Mouse (Mus musculus) myocyte (in vitro differentiated cells): ENCODE results near the gene Dlgap3. TPM values are rescaled to one million over a fixed set of nuclear protein-coding genes. Genes with fewer than 3 reads are reported as not detected.

Experiments
- H3K27me3 ChIP-seq: one replicate; pipeline ENCODE4 v1.6.1; 2011; ENCODE audit not compliant: control insufficient read depth, insufficient read depth, insufficient read length
- H3K36me3 ChIP-seq: one replicate; pipeline ENCODE4 v1.6.1; 2011; ENCODE audit not compliant: control insufficient read depth, insufficient read depth
- H3K4me2 ChIP-seq: one replicate; pipeline ENCODE4 v1.6.1; 2011; ENCODE audit warnings: low read depth, control low read depth
- H3K4me3 ChIP-seq: one replicate; pipeline ENCODE4 v1.5.1; 2011; ENCODE audit warnings: mild to moderate bottlenecking, control low read depth, moderate library complexity
- H3K79me2 ChIP-seq: one replicate; pipeline ENCODE4 v1.6.1; 2011; ENCODE audit not compliant: control insufficient read depth, insufficient read depth
- H3ac ChIP-seq: one replicate; pipeline ENCODE4 v1.6.1; 2011; ENCODE audit not compliant: control insufficient read depth, insufficient read length
- CEBPB ChIP-seq: IDR thresholded peaks from 2 replicates; pipeline ENCODE4 v1.6.1; 2011; ENCODE audit warnings: mild to moderate bottlenecking, moderate library complexity; ENCODE audit not compliant: poor library complexity, insufficient read depth, severe bottlenecking
- E2F4 ChIP-seq: IDR thresholded peaks from one replicate; pipeline ENCODE4 v1.6.1; 2011; ENCODE audit warnings: mild to moderate bottlenecking, control low read depth, moderate library complexity; ENCODE audit not compliant: insufficient read depth
- MAX ChIP-seq: IDR thresholded peaks from one replicate; pipeline ENCODE4 v1.6.1; 2011; ENCODE audit warnings: low read depth, mild to moderate bottlenecking, control low read depth
- MYOD1 ChIP-seq, 3 experiments: IDR thresholded peaks; one replicate each; pipeline ENCODE4 v1.6.1; 2011; ENCODE audit warnings: control low read depth in 2 of 3, low read depth in 2 of 3, mild to moderate bottlenecking in 2 of 3, moderate library complexity in 1 of 3; ENCODE audit not compliant: insufficient read length in 2 of 3, control insufficient read depth in 1 of 3
- MYOG ChIP-seq, 3 experiments: IDR thresholded peaks; one replicate each; pipeline ENCODE4 v1.6.1; 2011; ENCODE audit warnings: control low read depth in 2 of 3, low read depth in 2 of 3, mild to moderate bottlenecking in 2 of 3; ENCODE audit not compliant: insufficient read length in 2 of 3, control insufficient read depth in 1 of 3, insufficient read depth in 1 of 3
- POLR2A ChIP-seq: IDR thresholded peaks from one replicate; pipeline ENCODE4 v1.6.1; 2011; ENCODE audit warnings: low read depth, mild to moderate bottlenecking, control low read depth, moderate library complexity; ENCODE audit not compliant: insufficient read length
- POLR2AphosphoS2 ChIP-seq: IDR thresholded peaks from one replicate; pipeline ENCODE4 v1.6.1; 2011; ENCODE audit warnings: low read depth, control low read depth; ENCODE audit not compliant: insufficient read length
- REST ChIP-seq: IDR thresholded peaks from one replicate; pipeline ENCODE4 v1.6.1; 2011; ENCODE audit warnings: mild to moderate bottlenecking, control low read depth, moderate library complexity; ENCODE audit not compliant: insufficient read depth, insufficient read length
- SRF ChIP-seq: IDR thresholded peaks from one replicate; pipeline ENCODE4 v1.6.1; 2011; ENCODE audit warnings: low read depth; ENCODE audit not compliant: control insufficient read depth, insufficient read length
- TCF12 ChIP-seq: IDR thresholded peaks from one replicate; pipeline ENCODE4 v1.6.1; 2011; ENCODE audit warnings: mild to moderate bottlenecking, control low read depth; ENCODE audit not compliant: poor library complexity, insufficient read depth, severe bottlenecking
- TCF3 ChIP-seq: IDR thresholded peaks from one replicate; pipeline ENCODE4 v1.6.1; 2011; ENCODE audit warnings: low read depth, control low read depth; ENCODE audit not compliant: insufficient read length
- USF1 ChIP-seq: IDR thresholded peaks from one replicate; pipeline ENCODE4 v1.6.1; 2011; ENCODE audit warnings: low read depth, mild to moderate bottlenecking, control low read depth, moderate library complexity
- polyA plus RNA-seq: library from polyadenylated mRNA; unstranded; fragments of >200 nt; fragmentation: generic; extraction: Trizol; gene quantifications from one replicate; pipeline ENCODE4 v1.2.1, GENCODE M21; 2012; ENCODE audit warnings: missing spikeins

Gene Dlgap3
- polyA plus RNA-seq, 1 experiment = not detected

- no peak overlapping the region for H3K4me3 ChIP-seq
- no peak overlapping the region for H3K4me2 ChIP-seq
These were observed 11.3 kb upstream of the Dlgap3 start for GRCm38 (mm10) chr4:127157746-127158145.

GRCm38 (mm10) chr4:127163926-127164325 lies 5.1 kb upstream of the Dlgap3 start:
- Histone ChIP-seq H3ac (no peak overlapping the region), H3K4me3 (no peak overlapping the region), H3K4me2 (no peak overlapping the region), H3K27me3 (peaks cover 11% of the 10 kb centered on the region), H3K79me2 (no peaks in the 10 kb centered on the region), H3K36me3 (no peaks in the 10 kb centered on the region)
- TF ChIP-seq SRF (no peak), TCF3 (no peak), TCF12 (no peak), MYOD1 (IDR thresholded peaks at IDR 0.05; ENCODE audit: control insufficient read depth in 1 of 3, insufficient read length in 2 of 3, low read depth in 2 of 3) (no peak), USF1 (no peak), POLR2A (no peak), POLR2AphosphoS2 (no peak), E2F4 (no peak), MAX (no peak), MYOG (IDR thresholded peaks at IDR 0.05; ENCODE audit: control insufficient read depth in 1 of 3, insufficient read depth in 1 of 3, insufficient read length in 2 of 3, low read depth in 2 of 3) (no peak), CEBPB (no peak), REST (no peak)

More at GRCm38 (mm10) chr4:127157746-127158145, 11.3 kb upstream of the Dlgap3 start:
- H3K36me3 ChIP-seq = no peaks in the 10 kb centered on the region
- no peaks in the 10 kb centered on the region for H3K79me2 ChIP-seq
- H3ac ChIP-seq = no peak overlapping the region
- H3K27me3 ChIP-seq = no peaks in the 10 kb centered on the region
- TF ChIP-seq POLR2A = no peak
- no peak for TF ChIP-seq MAX
- no peak for TF ChIP-seq SRF
- TF ChIP-seq CEBPB = no peak
- TF ChIP-seq REST = no peak
- TF ChIP-seq POLR2AphosphoS2 = no peak
- TF ChIP-seq MYOG (IDR thresholded peaks at IDR 0.05; ENCODE audit: control insufficient read depth in 1 of 3, insufficient read depth in 1 of 3, insufficient read length in 2 of 3, low read depth in 2 of 3) = no peak
- no peak for TF ChIP-seq TCF3
- TF ChIP-seq MYOD1 (IDR thresholded peaks at IDR 0.05; ENCODE audit: control insufficient read depth in 1 of 3, insufficient read length in 2 of 3, low read depth in 2 of 3) = no peak
- TF ChIP-seq E2F4 = no peak
- no peak for TF ChIP-seq USF1
- TF ChIP-seq TCF12 = no peak

GRCm38 (mm10) chr4:127167096-127167495 lies 1.9 kb upstream of the Dlgap3 start:
- H3K4me2 ChIP-seq = no peak overlapping the region
- peaks cover 21% of the 10 kb centered on the region for H3K27me3 ChIP-seq
- H3K79me2 ChIP-seq = no peaks in the 10 kb centered on the region
- H3K36me3 ChIP-seq = no peaks in the 10 kb centered on the region
- H3K4me3 ChIP-seq = no peak overlapping the region
- no peak overlapping the region for H3ac ChIP-seq
- TF ChIP-seq MAX = no peak
- TF ChIP-seq SRF = no peak
- TF ChIP-seq POLR2A = no peak
- no peak for TF ChIP-seq E2F4
- no peak for TF ChIP-seq MYOD1 (IDR thresholded peaks at IDR 0.05; ENCODE audit: control insufficient read depth in 1 of 3, insufficient read length in 2 of 3, low read depth in 2 of 3)
- no peak for TF ChIP-seq REST
- no peak for TF ChIP-seq TCF3
- no peak for TF ChIP-seq POLR2AphosphoS2

- TF ChIP-seq MYOG (IDR thresholded peaks at IDR 0.05; ENCODE audit: control insufficient read depth in 1 of 3, insufficient read depth in 1 of 3, insufficient read length in 2 of 3, low read depth in 2 of 3) = no peak
- no peak overlapping the region for H3K4me3 ChIP-seq
These were observed 1.3 kb upstream of the Dlgap3 start for GRCm38 (mm10) chr4:127167731-127168130.

GRCm38 (mm10) chr4:127168211-127168913 lies 642 bp upstream of the Dlgap3 start:
- TF ChIP-seq POLR2AphosphoS2 = no peak
- Histone ChIP-seq H3K36me3 (no peaks in the 10 kb centered on the region), H3K27me3 (peaks cover 21% of the 10 kb centered on the region), H3K4me3 (no peak overlapping the region), H3K79me2 (no peaks in the 10 kb centered on the region), H3ac (no peak overlapping the region), H3K4me2 (no peak overlapping the region)

More at GRCm38 (mm10) chr4:127167731-127168130, 1.3 kb upstream of the Dlgap3 start:
- H3K79me2 ChIP-seq = no peaks in the 10 kb centered on the region
- H3K4me2 ChIP-seq = no peak overlapping the region
- H3K36me3 ChIP-seq = no peaks in the 10 kb centered on the region
- no peak overlapping the region for H3ac ChIP-seq
- peaks cover 21% of the 10 kb centered on the region for H3K27me3 ChIP-seq
